Mouse (Mus musculus): ENCODE measurements around the gene Bicc1.

GRCm38 (mm10) chr10:71002186-71002585, 157.3 kb downstream of the Bicc1 start:
- TF ChIP-seq CTCF (IDR thresholded peaks at IDR 0.05; ENCODE audit: extremely low read depth, insufficient read length, insufficient replicate concordance, low read depth, low read length), result no peak
- no peak for TF ChIP-seq POLR2A (IDR thresholded peaks at IDR 0.05; ENCODE audit: low read depth, low read length)
